In the genomic region with DNA sequence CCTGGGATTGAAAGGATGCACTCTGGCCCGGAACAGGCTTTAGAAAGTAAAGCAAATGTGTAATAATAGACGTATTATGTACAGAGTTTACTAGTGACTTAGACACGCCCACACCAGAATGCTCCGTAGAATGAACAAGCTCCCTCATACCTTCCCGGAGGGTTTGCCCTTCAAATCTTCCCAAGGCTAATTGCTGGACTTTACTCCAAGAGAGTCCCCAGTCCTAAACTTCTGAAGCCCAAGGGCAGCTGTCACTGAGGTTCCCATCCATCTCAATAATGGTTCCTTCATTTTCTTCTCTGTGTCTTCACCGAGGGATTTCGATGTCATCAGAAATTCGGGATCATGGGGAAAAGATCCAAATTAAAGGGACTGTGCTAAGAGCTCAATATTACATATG, we compare ENCODE assay signal across 23 mouse cellular contexts. TPM values are rescaled to one million over a fixed set of nuclear protein-coding genes. Genes with fewer than 3 reads are reported as not detected.
"Had no signal": no experiment of that assay in that cellular context is flagged by ENCODE, and none has a peak within 500 bp of the region (broad histone marks: within the 10 kb centered on the region; RNA-seq: fewer than 3 reads in every experiment).

No protein-coding gene starts in this region.

- H3K4me2 ChIP-seq: liver, embryonic 15.5 days; lung, embryonic 15.5 days; midbrain, embryonic 11.5 days; midbrain, embryonic 13.5 days; midbrain, embryonic 15.5 days; neural tube, embryonic 13.5 days; neural tube, embryonic 15.5 days had no signal

- ATAC-seq: liver, postnatal 0 days; lung, postnatal 0 days; midbrain, embryonic 13.5 days; midbrain, embryonic 15.5 days had no signal

- H3K27me3 ChIP-seq: liver, embryonic 15.5 days; lung, embryonic 15.5 days; megakaryocyte, embryonic 14.5 days; midbrain, embryonic 13.5 days; midbrain, embryonic 15.5 days; neural tube, embryonic 13.5 days; neural tube, embryonic 15.5 days had no signal

- H3K4me1 ChIP-seq: liver, embryonic 15.5 days; megakaryocyte, embryonic 14.5 days had no signal

- H3K36me3 ChIP-seq: liver, embryonic 15.5 days; midbrain, embryonic 13.5 days; midbrain, embryonic 15.5 days; neural tube, embryonic 13.5 days; neural tube, embryonic 15.5 days had no signal

- H3K4me3 ChIP-seq: liver, embryonic 15.5 days; lung, embryonic 15.5 days; megakaryocyte, embryonic 14.5 days; midbrain, embryonic 13.5 days; midbrain, embryonic 15.5 days; neural tube, embryonic 13.5 days; neural tube, embryonic 15.5 days had no signal

- H3K9ac ChIP-seq: liver, embryonic 15.5 days; liver, postnatal 0 days; lung, embryonic 15.5 days; midbrain, embryonic 13.5 days; midbrain, embryonic 15.5 days; neural tube, embryonic 13.5 days; neural tube, embryonic 15.5 days had no signal

- H3K9me3 ChIP-seq: liver, embryonic 15.5 days; lung, embryonic 15.5 days; megakaryocyte, embryonic 14.5 days; midbrain, embryonic 13.5 days; midbrain, embryonic 15.5 days; neural tube, embryonic 13.5 days; neural tube, embryonic 15.5 days had no signal

- DNase-seq: liver, postnatal 0 days; lung, adult 2 months; lung, postnatal 14 days; lung, postnatal 36 days; retina, postnatal 1 day; right cerebral cortex, adult 18-20 months; right cerebral cortex, postnatal 25 days; right cerebral cortex, postnatal 4 days; spleen, adult 18-20 months; thymus, adult 2 months; thymus, postnatal 25 days; thymus, postnatal 4 days had no signal

- H3K27ac ChIP-seq: liver, embryonic 15.5 days; lung, embryonic 15.5 days; macrophage; midbrain, embryonic 13.5 days; midbrain, embryonic 15.5 days; neural tube, embryonic 13.5 days; neural tube, embryonic 15.5 days had no signal

RNA-seq across cellular contexts. Expression of a gene that starts 26.3 kb away (rescaled TPM):
- total RNA-seq: megakaryocyte progenitor cell, adult 5-6 weeks had no signal
- polyA plus RNA-seq: macrophage; midbrain, embryonic 13.5 days had no signal
